In genomic region chrX:5080458-5080857, GRCm38 (mm10) we compare ENCODE assay signal across 7 mouse cellular contexts.
DNase-seq lines count a peak whose midpoint lies in the region.
"Not testable (repeated sequence)": the region's sequence is repeated elsewhere in the genome, so short reads cannot be mapped to it uniquely, and the experiment has no call there.

No protein-coding gene starts in this region.

- peak; percentile 5 for DNase-seq in gastrocnemius, postnatal 14 days
- peak; percentile 12 for DNase-seq in gastrocnemius, postnatal 25 days
- DNase-seq in heart, adult 11 months = peak; percentile 67
- peak; percentile 17 for DNase-seq in heart, postnatal 4 days
- DNase-seq in kidney, adult 18-20 months = peak; percentile 4
- peak; percentile 26 for DNase-seq in urinary bladder, adult 2 months (ENCODE audit: low spot score)
- peak; percentile 12 for DNase-seq in urinary bladder, postnatal 25 days (ENCODE audit: low spot score)

- intact Hi-C loops in gastrocnemius, postnatal 14 days (cut with DNase I; ENCODE audit: low total_unique reads) = not testable (repeated sequence)

Comparison
In these comparisons a context has a peak if more than half of its experiments do, and no peak if none do; other contexts are left out.
1. Peak in every context shown above with its lines: DNase-seq.
2. DNase-seq: peak in every context shown above with its lines; median percentile 67 in heart, adult 11 months; 26 in urinary bladder, adult 2 months; 17 in heart, postnatal 4 days; 12 in gastrocnemius, postnatal 25 days; 12 in urinary bladder, postnatal 25 days; 5 in gastrocnemius, postnatal 14 days; 4 in kidney, adult 18-20 months.